Mouse (Mus musculus) mammary gland, adult 2 months (tissue): Measurements from ENCODE around the gene Gm4894. TPM values are rescaled to one million over a fixed set of nuclear protein-coding genes. Genes with fewer than 3 reads are reported as not detected.

ENCODE experiments used
- polyA plus RNA-seq: library from polyadenylated mRNA; depleted of rRNA; stranded (reverse); fragments of >200 nt; gene quantifications from 2 replicates; pipeline ENCODE4 v1.2.3, GENCODE M21; 2012; ENCODE audit warnings: low replicate concordance; rRNA removed

Gm4894 gene
- polyA plus RNA-seq, result not detected in 2 replicates

DNA sequence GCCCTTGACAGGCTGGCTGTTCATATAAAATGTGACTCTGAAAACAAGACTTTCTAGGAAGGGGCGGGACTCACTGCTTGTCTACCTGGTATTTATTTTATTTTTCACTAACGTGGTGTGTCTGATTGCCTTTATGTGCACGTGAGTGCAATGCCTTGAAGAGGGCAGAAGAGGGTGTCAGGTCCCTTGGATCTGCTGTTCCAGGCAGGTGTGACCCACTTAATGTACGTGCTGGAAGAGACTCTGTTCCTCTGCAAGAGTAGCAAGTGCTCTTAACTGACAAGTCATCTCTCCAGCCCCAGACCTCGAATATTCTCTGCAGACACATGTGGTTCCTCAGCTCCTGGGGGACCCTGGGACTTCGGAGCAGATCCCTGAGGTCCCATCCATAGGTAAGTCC, at the start of gene Gm4894:
Gene Gm4894, plus strand, starts transcription at position 301 of the 400 bp plus-strand sequence.

Other genes with a start within 250 kb of the Gm4894 start
- gene Zw10, start 194.9 kb upstream of the Gm4894 start, polyA plus RNA-seq, result 6.4 and 12.5 TPM in 2 replicates
- gene Tmprss5, start 169.3 kb upstream of the Gm4894 start, polyA plus RNA-seq, result 0.93 and 1.8 TPM in 2 replicates
- gene Drd2, start 90.1 kb downstream of the Gm4894 start, polyA plus RNA-seq, result not detected in 2 replicates
- gene Ankk1, start 176.5 kb downstream of the Gm4894 start, polyA plus RNA-seq, result not detected in 2 replicates
- 0.79 and 1.4 TPM in 2 replicates for gene Ttc12, start 235.7 kb downstream of the Gm4894 start, polyA plus RNA-seq